Mouse (Mus musculus) neural tube, embryonic 14.5 days (tissue): Measurements from ENCODE around the gene Uhrf1. TPM values are rescaled to one million over a fixed set of nuclear protein-coding genes. Genes with fewer than 3 reads are reported as not detected.

Source experiments
- ATAC-seq: fragments of 200-750 bp; cut with Nextera tagmentation; 2 replicates; pipeline ENCODE4 v1.8.0; 2017; ENCODE audit warnings: low read depth, mild to moderate bottlenecking, moderate TSS enrichment, moderate library complexity
- H3K27ac ChIP-seq: fragments of 300-500 bp; sonication (generic); 2 replicates; pipeline ENCODE4 v1.5.1; 2014; ENCODE audit warnings: low read depth, mild to moderate bottlenecking, control low read depth, low read length, moderate library complexity, mixed read lengths
- H3K27me3 ChIP-seq: fragments of 300-500 bp; sonication (generic); 2 replicates; pipeline ENCODE4 v1.6.1; 2014; ENCODE audit warnings: low read length; ENCODE audit not compliant: control insufficient read depth, insufficient read depth
- H3K36me3 ChIP-seq: fragments of 300-500 bp; sonication (generic); 2 replicates; pipeline ENCODE4 v1.6.1; 2014; ENCODE audit warnings: low read length, mixed read lengths; ENCODE audit not compliant: control insufficient read depth, insufficient read depth
- H3K4me1 ChIP-seq: fragments of 300-500 bp; sonication (generic); 2 replicates; pipeline ENCODE4 v1.6.1; 2014; ENCODE audit warnings: low read length; ENCODE audit not compliant: control insufficient read depth, insufficient read depth
- H3K4me2 ChIP-seq: fragments of 300-500 bp; sonication (generic); 2 replicates; pipeline ENCODE4 v1.6.1; 2014; ENCODE audit warnings: mild to moderate bottlenecking, low read depth, low read length, control low read depth
- H3K4me3 ChIP-seq: fragments of 300-500 bp; sonication (generic); 2 replicates; pipeline ENCODE4 v1.5.1; 2014; ENCODE audit warnings: low read depth, low read length, control low read depth, mixed read lengths
- H3K9ac ChIP-seq: fragments of 300-500 bp; sonication (generic); replicated peaks from 2 replicates; pipeline ENCODE4 v1.6.1; 2014; ENCODE audit warnings: low read depth, mild to moderate bottlenecking, control low read depth, low read length, mixed read lengths
- H3K9me3 ChIP-seq: fragments of 300-500 bp; sonication (generic); 2 replicates; pipeline ENCODE4 v1.6.1; 2016; ENCODE audit warnings: low read length; ENCODE audit not compliant: control insufficient read depth
- WGBS: fragments of 180-500 bp; shearing (Covaris S2); extraction: QIAGEN DNeasy Blood & Tissue Kit; methylation state at CpG from one replicate; pipeline ENCODE4 v1.1.7; 2014; 5-methylcytosine and 5-hydroxymethylcytosine counted together
- polyA plus RNA-seq: library from polyadenylated mRNA; unstranded; fragments of >200 nt; fragmentation: Nextera tagmentation; extraction: Ambion mirVana; gene quantifications from 2 replicates; pipeline ENCODE4 v1.2.1, GENCODE M21; 2014

Gene Uhrf1
- polyA plus RNA-seq, 1 experiment from 2014 or later, result 5.7 TPM

- no peaks in the 10 kb centered on the region for H3K27me3 ChIP-seq
- ATAC-seq, result no peak
- H3K4me2 ChIP-seq, result no peak overlapping the region
- H3K9ac ChIP-seq, result no peak overlapping the region
- H3K9me3 ChIP-seq, result no peaks in the 10 kb centered on the region
- 0 out of 2 replicates have a peak, but pooled peaks cover 4% of the 10 kb centered on the region for H3K4me1 ChIP-seq
- H3K27ac ChIP-seq, result no peak overlapping the region
- WGBS, result 56% methylated on average over 4 of the region's 4 CpGs
- no peaks in the 10 kb centered on the region for H3K36me3 ChIP-seq
- no peak overlapping the region for H3K4me3 ChIP-seq
Measured at GRCm38 (mm10) chr17:56338909-56339308, 35.8 kb downstream of the Uhrf1 start.

- ATAC-seq, result no peak
- H3K4me3 ChIP-seq, result no peak overlapping the region
- no peaks in the 10 kb centered on the region for H3K9me3 ChIP-seq
- H3K4me1 ChIP-seq, result 0 out of 2 replicates have a peak, but pooled peaks cover 4% of the 10 kb centered on the region
- H3K36me3 ChIP-seq, result 0 out of 2 replicates have a peak, but pooled peaks cover 4% of the 10 kb centered on the region
- H3K9ac ChIP-seq, result no peak overlapping the region
- no peaks in the 10 kb centered on the region for H3K27me3 ChIP-seq
- no peak overlapping the region for H3K27ac ChIP-seq
- no peak overlapping the region for H3K4me2 ChIP-seq
Measured at GRCm38 (mm10) chr17:56340717-56341116, 37.6 kb downstream of the Uhrf1 start.

DNA sequence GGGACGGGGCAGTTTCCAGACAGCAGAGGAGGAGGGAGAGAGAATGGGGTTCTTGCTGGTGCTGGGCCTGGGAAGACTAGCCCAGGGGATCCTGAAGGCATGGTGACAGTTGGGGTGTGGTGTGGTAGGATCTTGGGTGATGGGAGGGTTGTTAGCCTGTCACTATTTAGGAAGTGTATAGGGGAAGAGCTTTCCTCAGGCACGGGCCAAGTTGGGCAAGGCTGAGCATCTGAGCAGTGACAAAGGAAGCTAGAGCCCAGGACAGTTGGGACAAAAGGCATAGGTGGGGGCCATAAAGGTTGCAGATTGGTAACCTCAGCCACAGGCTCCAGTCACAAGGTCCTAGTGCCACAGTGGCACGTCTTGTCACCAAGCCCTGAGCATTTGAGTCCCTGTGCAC is 40.3 kb downstream of the Uhrf1 start:
- no peak overlapping the region for H3K4me3 ChIP-seq
- 80% methylated on average over 3 of the region's 3 CpGs for WGBS
- no peak overlapping the region for H3K27ac ChIP-seq
- no peaks in the 10 kb centered on the region for H3K27me3 ChIP-seq
- ATAC-seq, result no peak
- H3K4me2 ChIP-seq, result no peak overlapping the region
- 0 out of 2 replicates have a peak, but pooled peaks cover 4% of the 10 kb centered on the region for H3K36me3 ChIP-seq
- H3K9me3 ChIP-seq, result no peaks in the 10 kb centered on the region
- H3K4me1 ChIP-seq, result no peaks in the 10 kb centered on the region
- no peak overlapping the region for H3K9ac ChIP-seq

- no peak overlapping the region for H3K27ac ChIP-seq
- no peak overlapping the region for H3K4me2 ChIP-seq
- WGBS, result 66% methylated on average over 2 of the region's 2 CpGs
- no peak for ATAC-seq
- H3K4me3 ChIP-seq, result no peak overlapping the region
- no peaks in the 10 kb centered on the region for H3K27me3 ChIP-seq
- H3K36me3 ChIP-seq, result peaks cover 4% of the 10 kb centered on the region; the same call in 1 of the 2 replicates
- no peaks in the 10 kb centered on the region for H3K9me3 ChIP-seq
- no peaks in the 10 kb centered on the region for H3K4me1 ChIP-seq
- no peak overlapping the region for H3K9ac ChIP-seq
Measured at GRCm38 (mm10) chr17:56345364-56345763, 42.2 kb downstream of the Uhrf1 start.

DNA sequence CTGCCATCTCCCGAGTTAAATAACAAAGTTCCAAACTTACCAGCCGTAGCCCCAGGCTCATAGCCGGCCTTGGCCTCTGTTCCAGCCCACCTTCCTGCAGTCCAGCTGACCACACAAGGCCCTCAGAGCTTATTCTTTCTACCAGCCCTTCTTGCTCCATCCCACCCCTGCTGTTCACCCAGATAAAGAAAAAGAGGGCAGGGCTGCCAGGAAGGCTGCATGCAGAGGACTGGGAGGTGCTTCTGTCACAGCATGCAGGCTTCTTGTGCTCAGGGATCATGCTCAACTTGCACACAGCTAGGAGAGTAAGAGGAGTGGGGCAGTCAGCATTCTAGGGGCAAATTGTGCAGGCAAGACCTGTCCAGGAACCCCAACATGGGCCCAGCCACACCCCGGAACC is 45.0 kb downstream of the Uhrf1 start:
- Histone ChIP-seq H3K9ac (no peak overlapping the region), H3K27ac (no peak overlapping the region), H3K27me3 (no peaks in the 10 kb centered on the region), H3K9me3 (no peaks in the 10 kb centered on the region), H3K4me2 (no peak overlapping the region), H3K4me3 (no peak overlapping the region), H3K4me1 (no peaks in the 10 kb centered on the region), H3K36me3 (peaks cover 19% of the 10 kb centered on the region)
- whole genome bisulfite sequencing, result 75% methylated on average over 4 of the region's 4 CpGs
- ATAC-seq, result no peak

GRCm38 (mm10) chr17:56348586-56348985 is 45.5 kb downstream of the Uhrf1 start:
- Histone ChIP-seq H3K27ac (no peak overlapping the region), H3K4me2 (no peak overlapping the region), H3K9me3 (no peaks in the 10 kb centered on the region), H3K27me3 (no peaks in the 10 kb centered on the region), H3K36me3 (peaks cover 23% of the 10 kb centered on the region), H3K9ac (no peak overlapping the region), H3K4me1 (no peaks in the 10 kb centered on the region), H3K4me3 (no peak overlapping the region)
- no peak for ATAC-seq

GRCm38 (mm10) chr17:56350694-56351093 is 47.6 kb downstream of the Uhrf1 start:
- Histone ChIP-seq H3K4me2 (no peak overlapping the region), H3K27ac (no peak overlapping the region), H3K27me3 (no peaks in the 10 kb centered on the region), H3K4me1 (no peaks in the 10 kb centered on the region), H3K36me3 (peaks cover 34% of the 10 kb centered on the region), H3K4me3 (no peak overlapping the region), H3K9ac (no peak overlapping the region), H3K9me3 (no peaks in the 10 kb centered on the region)
- WGBS, result 39% methylated on average over 2 of the region's 2 CpGs
- ATAC-seq, result peak; percentile 68

DNA sequence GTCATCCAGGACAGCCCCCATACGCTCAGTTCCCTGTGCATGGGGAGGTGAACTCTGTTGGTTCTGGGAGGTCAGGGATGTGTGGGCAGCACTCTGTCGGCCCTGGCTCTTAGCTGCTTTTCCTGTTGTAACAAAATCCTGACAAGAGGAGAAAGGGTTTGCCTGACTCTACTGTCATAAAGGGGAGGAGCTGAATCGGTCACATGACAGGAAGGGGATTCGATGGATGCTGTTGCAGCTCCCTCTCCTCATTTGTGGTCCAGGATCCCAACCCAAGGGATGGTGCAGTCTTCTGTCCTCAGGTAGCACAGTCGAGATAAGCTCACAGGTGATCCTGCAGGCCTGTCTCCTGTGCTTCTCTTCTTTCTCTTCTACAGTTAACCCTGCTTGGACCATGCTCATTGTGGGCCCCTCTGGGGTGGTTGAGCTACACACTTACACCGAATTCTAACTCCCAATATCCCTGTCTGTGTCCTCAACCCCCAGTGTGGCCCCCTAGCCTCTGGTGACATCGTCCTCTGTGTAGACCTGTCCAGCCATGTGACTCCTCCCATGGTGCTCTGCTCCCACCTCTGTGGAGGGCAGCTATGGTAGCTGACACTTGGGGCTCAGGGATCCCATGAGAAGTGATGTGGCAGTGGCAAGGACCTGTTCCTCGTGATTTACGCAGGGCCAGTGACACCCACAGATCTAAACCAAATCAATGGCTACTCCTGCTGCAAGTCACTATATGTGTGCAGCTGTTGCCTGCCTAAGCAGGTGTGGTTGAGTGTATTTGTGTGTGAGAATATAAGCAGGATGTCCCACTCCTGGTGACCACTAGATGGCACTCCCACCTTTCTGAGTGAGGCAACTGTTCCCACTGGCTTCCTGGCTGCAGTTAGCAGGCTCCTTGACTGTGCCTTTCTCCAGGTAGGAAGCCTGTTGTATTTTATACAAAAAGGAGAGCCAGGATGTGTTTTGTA is 54.1 kb downstream of the Uhrf1 start:
- Histone ChIP-seq H3K27me3 (no peaks in the 10 kb centered on the region), H3K9me3 (no peaks in the 10 kb centered on the region), H3K36me3 (peaks cover 43% of the 10 kb centered on the region), H3K4me2 (no peak overlapping the region), H3K9ac (no peak overlapping the region), H3K4me3 (no peak overlapping the region), H3K27ac (no peak overlapping the region), H3K4me1 (0 out of 2 replicates have a peak, but pooled peaks cover 5% of the 10 kb centered on the region)
- peak; percentile 87 for ATAC-seq
- 66% methylated on average over 9 of the region's 9 CpGs for WGBS

DNA sequence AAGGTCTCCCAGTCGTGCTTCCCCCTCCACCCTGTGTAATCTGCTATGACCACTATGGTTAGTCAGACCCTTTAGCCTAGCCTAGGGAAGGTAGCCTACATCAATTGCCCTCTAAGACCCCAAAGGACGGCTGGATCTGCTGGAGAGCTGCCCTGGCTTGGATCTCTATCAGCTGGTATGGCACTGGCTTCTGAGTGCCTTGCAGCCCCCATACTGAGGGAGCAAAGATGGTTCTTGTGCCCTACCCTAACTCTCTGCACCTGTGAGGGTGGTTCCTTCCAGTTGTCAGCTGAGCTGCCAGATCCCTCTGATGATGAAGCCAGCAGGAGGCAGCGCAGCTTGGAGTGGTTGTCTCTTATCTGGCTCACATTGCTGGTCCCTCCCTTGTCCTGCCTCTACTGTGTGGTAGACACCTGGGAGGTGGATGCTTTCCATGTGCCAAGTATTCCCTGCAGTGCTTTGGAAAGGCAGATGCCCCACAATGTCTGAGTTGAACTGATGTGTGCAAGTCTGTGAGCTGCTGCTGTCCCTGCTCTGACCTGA is 56.1 kb downstream of the Uhrf1 start:
- peaks cover 37% of the 10 kb centered on the region for H3K36me3 ChIP-seq
- H3K4me1 ChIP-seq, result 0 out of 2 replicates have a peak, but pooled peaks cover 5% of the 10 kb centered on the region
- H3K4me3 ChIP-seq, result no peak overlapping the region
- no peak for ATAC-seq
- no peaks in the 10 kb centered on the region for H3K27me3 ChIP-seq
- WGBS, result 83% methylated on average over 3 of the region's 3 CpGs
- no peak overlapping the region for H3K9ac ChIP-seq
- no peak overlapping the region for H3K27ac ChIP-seq
- H3K9me3 ChIP-seq, result no peaks in the 10 kb centered on the region
- no peak overlapping the region for H3K4me2 ChIP-seq
